ENCODE assay signal across 12 mouse cellular contexts in the genomic region with DNA sequence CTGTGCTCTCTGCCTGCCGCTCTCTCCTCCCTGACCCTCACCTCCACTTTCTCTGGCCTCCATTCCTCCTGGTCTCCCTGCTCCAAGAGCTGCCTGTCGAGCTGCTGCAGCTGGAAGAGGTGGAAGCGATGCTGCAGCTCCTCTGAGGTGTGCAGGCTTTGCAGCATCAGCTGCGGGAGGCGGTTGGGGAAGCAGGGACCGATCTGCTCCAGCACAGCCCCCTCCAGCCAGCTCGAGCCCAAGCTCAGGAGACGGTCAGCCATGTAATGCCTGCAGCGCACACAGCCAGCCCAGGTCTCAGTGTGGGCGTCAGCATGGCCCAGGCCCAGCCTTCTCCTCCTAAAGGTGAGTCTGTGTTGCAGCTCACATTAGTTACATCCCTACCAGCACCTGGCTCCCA. TPM values are rescaled to one million over a fixed set of nuclear protein-coding genes. Genes with fewer than 3 reads are reported as not detected.
DNase-seq lines count a peak whose midpoint lies in the region; ATAC-seq and TF ChIP-seq lines count a peak whose summit lies in the region.
"Had no signal": no experiment of that assay in that cellular context is flagged by ENCODE, and none has a peak within 500 bp of the region (broad histone marks: within the 10 kb centered on the region; RNA-seq: fewer than 3 reads in every experiment).

No protein-coding gene starts in this region.

- H3K27me3 ChIP-seq in heart, embryonic 10.5 days (ENCODE audit: insufficient read depth, poor library complexity, severe bottlenecking): peaks cover 48% of the 10 kb centered on the region
- H3K27me3 ChIP-seq in lung, embryonic 15.5 days: peaks cover 28% of the 10 kb centered on the region
- no peaks in the 10 kb centered on the region for H3K27me3 ChIP-seq in hindbrain, embryonic 14.5 days (ENCODE audit: control insufficient read depth, insufficient read depth, low read length)
- no peaks in the 10 kb centered on the region for H3K27me3 ChIP-seq in midbrain, embryonic 14.5 days (ENCODE audit: control insufficient read depth, insufficient read depth, low read length)

- peaks cover 28% of the 10 kb centered on the region for H3K4me1 ChIP-seq in heart, embryonic 10.5 days
- peaks cover 6% of the 10 kb centered on the region for H3K4me1 ChIP-seq in lung, embryonic 15.5 days
- H3K4me1 ChIP-seq in lung, adult 2 months (ENCODE audit: control insufficient read depth, insufficient read depth, low read length): no peaks in the 10 kb centered on the region
- H3K4me1 ChIP-seq in hindbrain, embryonic 14.5 days (replicated peaks; ENCODE audit: control insufficient read depth, insufficient read depth, low read length): no peaks in the 10 kb centered on the region
- H3K4me1 ChIP-seq in midbrain, embryonic 14.5 days (ENCODE audit: control insufficient read depth, insufficient read depth, low read length): no peaks in the 10 kb centered on the region

- WGBS in heart, embryonic 10.5 days: 48% methylated on average over 10 of the region's 10 CpGs
- WGBS in lung, embryonic 15.5 days: 55% methylated on average over 10 of the region's 10 CpGs
- 70% methylated on average over 10 of the region's 10 CpGs for WGBS in lung, adult 2 months
- WGBS in hindbrain, embryonic 14.5 days: 50% methylated on average over 10 of the region's 10 CpGs
- 54% methylated on average over 10 of the region's 10 CpGs for WGBS in midbrain, embryonic 14.5 days

- no peak for DNase-seq in heart, embryonic 10.5 days (ENCODE audit: low spot score)
- no peak for DNase-seq in heart, adult 18-20 months
- DNase-seq in lung, adult 2 months: no peak
- no peak for DNase-seq in hindbrain, embryonic 14.5 days (ENCODE audit: low spot score)
- DNase-seq in midbrain, embryonic 14.5 days: no peak
- no peak for DNase-seq in cerebellum, adult 8-10 months
- DNase-seq in right cerebral cortex, postnatal 14 days: no peak
- DNase-seq: B cell, adult 2 months; gastrocnemius, adult 2 months; kidney, postnatal 14 days had no signal

- TF ChIP-seq CTCF in lung, adult 2 months (IDR thresholded peaks at IDR 0.05; ENCODE audit: insufficient read depth, low read length): no peak

- H3K27ac ChIP-seq in heart, embryonic 10.5 days: peak overlapping the region; percentile 37; the same call in 1 of the 2 replicates
- no peak overlapping the region for H3K27ac ChIP-seq in lung, embryonic 15.5 days
- no peak overlapping the region for H3K27ac ChIP-seq in hindbrain, embryonic 14.5 days
- H3K27ac ChIP-seq in midbrain, embryonic 14.5 days (replicated peaks; ENCODE audit: low read depth, low read length): no peak overlapping the region
- H3K27ac ChIP-seq: gastrocnemius, adult 2 months had no signal

- H3K9ac ChIP-seq in lung, embryonic 15.5 days: no peak overlapping the region
- H3K9ac ChIP-seq in hindbrain, embryonic 14.5 days: no peak overlapping the region
- H3K9ac ChIP-seq in midbrain, embryonic 14.5 days (replicated peaks; ENCODE audit: low read length): 0 out of 2 replicates have a peak overlapping the region, but pooled peaks have one; percentile 16

- H3K4me2 ChIP-seq in lung, embryonic 15.5 days: peak overlapping the region; percentile 45
- H3K4me2 ChIP-seq in hindbrain, embryonic 14.5 days (replicated peaks): peak overlapping the region; percentile 12
- no peak overlapping the region for H3K4me2 ChIP-seq in midbrain, embryonic 14.5 days (ENCODE audit: low read length)

- H3K4me3 ChIP-seq in heart, embryonic 10.5 days: peak overlapping the region; percentile 47
- peak overlapping the region; percentile 25 for H3K4me3 ChIP-seq in lung, embryonic 15.5 days
- no peak overlapping the region for H3K4me3 ChIP-seq in lung, adult 2 months (replicated peaks; ENCODE audit: extremely low read depth, low read depth, low read length)
- no peak overlapping the region for H3K4me3 ChIP-seq in hindbrain, embryonic 14.5 days (replicated peaks; ENCODE audit: low read length)
- H3K4me3 ChIP-seq in midbrain, embryonic 14.5 days (replicated peaks; ENCODE audit: low read depth, low read length): no peak overlapping the region
- H3K4me3 ChIP-seq: gastrocnemius, adult 2 months; myocyte had no signal

- ATAC-seq in lung, embryonic 15.5 days (ENCODE audit: borderline replicate concordance, extremely low read depth, low FRiP score, low TSS enrichment): no peak
- no peak for ATAC-seq in hindbrain, embryonic 14.5 days (ENCODE audit: low FRiP score)
- no peak for ATAC-seq in midbrain, embryonic 14.5 days (ENCODE audit: low FRiP score, low TSS enrichment)

- H3K9me3 ChIP-seq in heart, embryonic 10.5 days: no peaks in the 10 kb centered on the region
- H3K9me3 ChIP-seq in lung, embryonic 15.5 days: no peaks in the 10 kb centered on the region
- no peaks in the 10 kb centered on the region for H3K9me3 ChIP-seq in hindbrain, embryonic 14.5 days (ENCODE audit: control insufficient read depth, low read length)
- no peaks in the 10 kb centered on the region for H3K9me3 ChIP-seq in midbrain, embryonic 14.5 days (ENCODE audit: control insufficient read depth, low read length)

- H3K36me3 ChIP-seq in heart, embryonic 10.5 days: 0 out of 2 replicates have a peak, but pooled peaks cover 3% of the 10 kb centered on the region
- no peaks in the 10 kb centered on the region for H3K36me3 ChIP-seq in lung, embryonic 15.5 days
- peaks cover 33% of the 10 kb centered on the region for H3K36me3 ChIP-seq in hindbrain, embryonic 14.5 days (replicated peaks; ENCODE audit: control insufficient read depth, insufficient read depth)
- peaks cover 27% of the 10 kb centered on the region for H3K36me3 ChIP-seq in midbrain, embryonic 14.5 days (ENCODE audit: control insufficient read depth, insufficient read depth, low read length)

- TF ChIP-seq POLR2A in lung, adult 2 months (IDR thresholded peaks at IDR 0.05; ENCODE audit: borderline replicate concordance, extremely low read depth, low read depth, low read length): no peak

RNA-seq across cellular contexts. Expression of a gene that starts 23.5 kb away (rescaled TPM):
- 36.5 and 52.8 TPM in 2 replicates for polyA plus RNA-seq in heart, embryonic 10.5 days (2016; fragmentation: Nextera tagmentation; extraction: Ambion mirVana)
- total RNA-seq in heart, adult 18-20 months (2021): 1 to 10 TPM; 1.2 to 1.5 TPM
- polyA plus RNA-seq in lung, embryonic 15.5 days (2015; fragmentation: Nextera tagmentation; extraction: Ambion mirVana): 43.0 and 51.3 TPM in 2 replicates
- 0.78 and 2.0 TPM in 2 replicates for polyA plus RNA-seq in lung, adult 2 months (2012; rRNA removed)
- 16.0 and 16.6 TPM in 2 replicates for polyA plus RNA-seq in hindbrain, embryonic 14.5 days (2014; fragmentation: Nextera tagmentation; extraction: Ambion mirVana)
- polyA plus RNA-seq in midbrain, embryonic 14.5 days (2014; fragmentation: Nextera tagmentation; extraction: Ambion mirVana): 17.2 and 20.4 TPM in 2 replicates

RNA-seq across cellular contexts. Expression of a gene that starts 26.2 kb away (rescaled TPM):
- 4.8 and 5.3 TPM in 2 replicates for polyA plus RNA-seq in heart, embryonic 10.5 days (2016; fragmentation: Nextera tagmentation; extraction: Ambion mirVana)
- 10 to 100 TPM; 23.9 to 25.7 TPM for total RNA-seq in heart, adult 18-20 months (2021)
- polyA plus RNA-seq in lung, embryonic 15.5 days (2015; fragmentation: Nextera tagmentation; extraction: Ambion mirVana): 2.9 and 3.4 TPM in 2 replicates
- polyA plus RNA-seq in lung, adult 2 months (2012; rRNA removed): 25.3 and 27.5 TPM in 2 replicates
- 14.6 and 14.7 TPM in 2 replicates for polyA plus RNA-seq in hindbrain, embryonic 14.5 days (2014; fragmentation: Nextera tagmentation; extraction: Ambion mirVana)
- 13.6 and 20.6 TPM in 2 replicates for polyA plus RNA-seq in midbrain, embryonic 14.5 days (2014; fragmentation: Nextera tagmentation; extraction: Ambion mirVana)

RNA-seq across cellular contexts. Expression of a gene that starts 32.5 kb away (rescaled TPM):
- polyA plus RNA-seq in heart, embryonic 10.5 days (2016; fragmentation: Nextera tagmentation; extraction: Ambion mirVana): 0.09 and 0.14 TPM in 2 replicates
- under 1 TPM; 0.20 to 0.28 TPM for total RNA-seq in heart, adult 18-20 months (2021)
- 0.04 and 0.11 TPM in 2 replicates for polyA plus RNA-seq in lung, embryonic 15.5 days (2015; fragmentation: Nextera tagmentation; extraction: Ambion mirVana)
- polyA plus RNA-seq in lung, adult 2 months (2012; rRNA removed): 0.17 and 0.19 TPM in 2 replicates
- 6.5 and 7.7 TPM in 2 replicates for polyA plus RNA-seq in hindbrain, embryonic 14.5 days (2014; fragmentation: Nextera tagmentation; extraction: Ambion mirVana)
- 6.1 and 6.2 TPM in 2 replicates for polyA plus RNA-seq in midbrain, embryonic 14.5 days (2014; fragmentation: Nextera tagmentation; extraction: Ambion mirVana)
- polyA plus RNA-seq: myocyte had no signal

RNA-seq across cellular contexts. Expression of a gene that starts 36.0 kb away (rescaled TPM):
- 10.9 and 15.7 TPM in 2 replicates for polyA plus RNA-seq in heart, embryonic 10.5 days (2016; fragmentation: Nextera tagmentation; extraction: Ambion mirVana)
- total RNA-seq in heart, adult 18-20 months (2021): 10 to 100 TPM; 88.4 to 93.6 TPM
- polyA plus RNA-seq in lung, embryonic 15.5 days (2015; fragmentation: Nextera tagmentation; extraction: Ambion mirVana): 10.4 and 10.7 TPM in 2 replicates
- 162 and 190 TPM in 2 replicates for polyA plus RNA-seq in lung, adult 2 months (2012; rRNA removed)
- polyA plus RNA-seq in hindbrain, embryonic 14.5 days (2014; fragmentation: Nextera tagmentation; extraction: Ambion mirVana): 5.2 and 6.5 TPM in 2 replicates
- polyA plus RNA-seq in midbrain, embryonic 14.5 days (2014; fragmentation: Nextera tagmentation; extraction: Ambion mirVana): 4.2 and 5.9 TPM in 2 replicates

Comparison
In these comparisons a context has a peak if more than half of its experiments do, and no peak if none do; other contexts are left out.
1. H3K4me3 ChIP-seq: peak in heart, embryonic 10.5 days (single experiment) and lung, embryonic 15.5 days (single experiment); none in lung, adult 2 months (single experiment), hindbrain, embryonic 14.5 days (single experiment) and midbrain, embryonic 14.5 days (single experiment).